Mouse (Mus musculus) cerebellum, adult 2 months (tissue): ENCODE measurements around the gene Hdgf.

ENCODE experiments used
- CTCF ChIP-seq: fragments of 200-500 bp; IDR thresholded peaks from 2 replicates; pipeline ENCODE4 v1.5.1; 2011; ENCODE audit warnings: low read depth, mild to moderate bottlenecking, control low read depth, low read length, moderate library complexity, borderline replicate concordance; ENCODE audit not compliant: insufficient read depth
- POLR2A ChIP-seq: fragments of 200-500 bp; IDR thresholded peaks from 2 replicates; pipeline ENCODE4 v1.6.1; 2011; ENCODE audit warnings: low read length, control low read depth, borderline replicate concordance; ENCODE audit not compliant: insufficient read depth

GRCm38 (mm10) chr3:87960191-87960585 lies 54.1 kb downstream of the Hdgf start:
- no peak for TF ChIP-seq CTCF
- TF ChIP-seq POLR2A, result no peak
